Mouse (Mus musculus): Measurements from ENCODE around the gene Cage1.

Gene Cage1

DNA sequence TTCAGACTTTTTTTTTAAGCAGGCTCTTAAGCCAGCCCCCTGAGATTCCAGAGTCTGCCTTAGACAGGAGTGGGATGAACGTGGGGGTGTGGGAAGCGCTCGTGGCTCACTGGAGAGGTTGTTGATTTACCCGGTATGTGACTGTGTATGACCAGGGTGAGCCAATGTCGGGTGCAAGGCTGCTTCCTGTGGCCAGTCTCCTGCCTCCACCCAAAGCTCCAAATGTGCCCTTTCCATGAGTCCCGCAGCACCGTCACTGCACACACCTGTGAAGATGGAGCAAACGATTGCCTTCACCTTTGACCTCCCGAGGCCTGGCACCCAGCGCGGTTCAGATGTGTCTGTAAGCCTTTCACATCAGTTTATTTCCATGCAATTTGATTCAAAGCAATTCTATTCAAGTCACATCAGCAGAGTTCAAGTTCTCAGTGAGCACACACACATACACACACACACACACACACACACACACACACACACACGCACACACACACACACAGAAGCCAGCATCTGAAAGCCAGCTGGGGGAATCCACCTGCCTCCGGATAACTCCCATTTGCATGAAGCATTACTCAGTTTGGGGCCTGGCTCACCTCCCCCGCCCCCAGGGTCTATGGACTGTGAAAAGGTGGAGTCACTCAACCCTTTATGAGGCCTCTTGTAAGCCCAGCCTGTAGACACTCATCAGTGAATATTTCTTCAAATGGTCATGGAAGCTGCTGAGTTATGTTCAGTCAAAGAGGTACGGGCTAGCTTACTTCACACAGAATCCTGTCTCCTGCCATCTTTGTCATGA lies 70.4 kb downstream of the Cage1 start:
- no peak for DNase-seq (ENCODE audit: low read depth, low spot score)

- DNase-seq (ENCODE audit: low read depth, low spot score), result no peak
These were observed 71.5 kb downstream of the Cage1 start for GRCm38 (mm10) chr13:37965126-37965914.

GRCm38 (mm10) chr13:37964128-37965087 lies 72.5 kb downstream of the Cage1 start:
- no peak for DNase-seq (ENCODE audit: low read depth, low spot score)

DNA sequence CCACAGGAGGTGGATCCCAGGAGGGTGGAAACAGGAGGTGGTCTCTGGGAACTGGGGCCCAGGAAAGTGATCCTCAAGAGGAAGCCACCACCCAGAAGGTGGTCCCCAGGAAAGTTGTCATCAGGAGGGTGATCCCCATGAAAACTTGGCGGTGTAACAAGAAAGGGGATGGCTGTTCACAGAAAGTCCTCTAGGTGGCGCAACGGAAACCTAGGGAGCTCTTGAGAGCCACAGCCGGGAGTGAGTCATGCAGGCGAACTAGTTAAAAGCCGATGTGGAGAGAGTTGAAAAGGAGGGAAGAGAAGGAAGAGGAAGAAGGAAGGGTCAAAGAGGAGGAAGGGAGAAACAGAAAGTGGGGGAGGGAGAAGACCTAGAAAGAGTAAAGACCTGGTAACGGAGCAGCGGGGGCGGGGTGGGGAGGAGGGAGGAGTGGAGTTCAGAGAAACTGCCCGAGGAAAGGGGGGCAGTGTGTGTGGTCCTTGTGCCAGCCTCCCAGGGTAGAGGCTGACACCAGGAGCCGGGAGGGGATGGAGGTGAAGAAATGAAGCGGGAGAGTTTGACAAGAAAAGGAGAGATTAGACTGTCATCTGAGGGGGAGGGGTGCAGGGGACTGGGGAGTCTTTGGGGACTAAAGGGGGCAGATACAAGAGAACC lies 73.4 kb downstream of the Cage1 start:
- DNase-seq (ENCODE audit: low read depth, low spot score), result peak; percentile 75

DNA sequence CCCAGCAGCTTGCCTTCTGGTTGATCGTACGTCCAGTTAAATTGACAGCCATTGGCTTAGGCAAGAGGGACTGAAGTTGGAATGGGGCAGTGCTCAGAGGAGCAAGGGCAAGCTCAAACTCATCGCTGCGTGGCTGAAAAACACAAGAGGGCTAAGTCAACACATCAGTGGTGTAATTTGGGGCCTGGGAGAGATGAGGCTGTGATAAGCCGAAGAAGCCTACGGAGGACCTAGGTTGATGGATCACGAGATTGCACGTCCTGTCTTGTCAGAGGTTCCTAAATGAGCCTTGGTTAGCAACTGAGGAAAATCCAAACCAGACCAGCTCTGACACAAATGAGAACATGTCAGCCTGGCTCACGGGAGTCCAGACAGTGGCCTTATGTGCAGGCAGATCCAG lies 74.3 kb downstream of the Cage1 start:
- DNase-seq (ENCODE audit: low read depth, low spot score), result no peak

- DNase-seq (ENCODE audit: low read depth, low spot score), result no peak
These were observed 76.9 kb downstream of the Cage1 start for GRCm38 (mm10) chr13:37959936-37960335.

DNA sequence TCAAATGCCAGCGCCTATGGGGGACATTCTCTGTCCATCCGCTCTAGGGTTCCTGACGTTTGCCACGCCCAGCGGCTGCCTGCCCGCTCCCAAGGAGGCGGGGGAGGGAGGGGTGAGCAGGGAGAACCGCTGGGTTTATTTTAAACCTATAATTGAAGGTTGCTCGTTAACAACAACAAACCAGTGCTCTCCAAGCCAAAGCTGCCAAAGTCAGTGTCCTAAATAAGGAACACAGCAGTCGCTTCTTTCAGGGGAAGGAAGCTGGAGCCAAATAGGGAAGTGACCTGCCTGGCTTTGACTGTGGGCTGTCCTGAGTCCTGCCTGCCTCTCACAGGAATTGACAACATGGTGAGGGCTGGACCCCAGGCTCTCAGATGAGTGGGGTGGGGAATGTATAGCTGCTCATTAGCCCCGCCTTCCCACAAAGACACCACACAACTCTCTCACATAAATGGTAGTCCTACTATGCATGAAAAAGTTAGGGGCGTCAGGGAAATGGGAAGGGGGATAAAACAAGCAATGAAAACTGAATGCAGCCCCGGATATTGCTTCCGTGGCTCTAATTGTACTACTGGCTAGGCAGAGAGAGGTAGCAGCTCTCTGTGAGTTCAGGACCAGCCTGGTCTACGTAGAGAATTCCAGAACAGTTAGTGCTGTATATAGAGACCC lies 77.5 kb downstream of the Cage1 start:
- DNase-seq (ENCODE audit: low read depth, low spot score), result no peak

- DNase-seq (ENCODE audit: low read depth, low spot score), result no peak
These were observed 78.2 kb downstream of the Cage1 start for GRCm38 (mm10) chr13:37958498-37959238.

All from embryo, embryonic 11.5 days (tissue).